Mouse (Mus musculus): ENCODE measurements around the gene Glrb.
A peak's percentile ranks its signal among the peaks of the same experiment; 100 is the strongest.

The Glrb gene

GRCm38 (mm10) chr3:80913111-80913778 is at the start of gene Glrb:
TSS of gene Glrb (minus strand) at chr3:80913660.
- DNase-seq: no peak

DNA sequence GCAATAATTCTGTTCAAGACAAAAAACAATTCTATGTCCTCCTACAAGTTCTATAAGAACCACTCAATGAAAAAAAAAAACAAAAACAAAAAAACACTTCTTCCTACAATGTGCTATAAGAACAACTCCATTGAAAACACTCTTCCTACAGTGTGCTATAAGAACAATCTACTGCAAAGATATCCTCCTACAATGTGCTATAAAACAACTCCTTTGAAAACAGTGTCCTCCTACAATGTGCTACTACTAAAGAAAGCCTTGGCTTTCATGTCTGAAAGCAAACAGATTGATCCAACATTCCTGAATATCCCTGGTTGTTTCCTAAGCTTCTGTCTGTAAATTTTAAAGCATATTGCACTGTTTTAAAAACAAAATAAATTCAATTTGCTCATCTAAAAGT is 46.5 kb upstream of the Glrb start:
- DNase-seq: no peak

DNA sequence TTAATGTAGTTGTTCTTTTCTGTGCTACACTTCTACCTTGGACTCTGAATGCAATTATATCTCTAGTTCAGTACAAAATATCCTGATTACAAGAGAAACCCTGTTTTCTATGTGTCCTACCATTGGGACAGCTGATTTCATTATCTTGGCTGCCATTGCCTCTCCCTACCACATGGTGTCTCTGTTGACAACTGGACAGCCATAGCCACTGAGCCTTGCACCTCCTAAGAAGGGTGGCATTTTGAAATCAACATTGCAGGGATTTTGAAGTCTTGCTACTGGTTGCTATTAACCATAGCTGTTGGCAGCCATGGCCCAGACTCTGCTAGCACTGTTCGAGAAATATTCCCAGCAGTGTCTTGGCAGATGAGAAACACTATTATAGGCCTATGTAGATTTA is 45.1 kb upstream of the Glrb start:
- DNase-seq: peak in 1 of 2 experiments; percentile 21

GRCm38 (mm10) chr3:80913779-80914284 is 372 bp upstream of the Glrb start:
- DNase-seq: no peak

GRCm38 (mm10) chr3:80894745-80895480 is 18.5 kb downstream of the Glrb start:
- DNase-seq: no peak

DNA sequence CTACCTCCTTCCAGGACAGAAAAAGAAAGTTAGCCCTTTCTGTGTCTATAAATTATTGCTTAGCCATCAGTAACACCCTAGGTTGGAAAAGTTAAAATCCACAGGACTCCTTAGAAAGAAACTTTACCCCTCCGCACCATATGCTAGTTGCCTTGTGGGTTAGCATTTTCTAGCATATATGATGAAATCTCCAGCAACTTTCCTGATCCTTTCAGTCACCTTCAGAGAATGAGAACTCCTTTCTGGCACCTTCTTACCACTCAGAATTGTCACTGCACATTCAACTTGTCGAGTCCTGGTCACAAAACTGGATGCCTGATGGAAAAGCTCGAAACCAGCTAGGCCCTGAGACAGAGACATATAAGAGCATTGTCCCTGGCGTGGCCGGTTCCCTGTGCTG is 19.1 kb downstream of the Glrb start:
- DNase-seq: no peak

GRCm38 (mm10) chr3:80893055-80893690 is 20.3 kb downstream of the Glrb start:
- no peak for DNase-seq

DNA sequence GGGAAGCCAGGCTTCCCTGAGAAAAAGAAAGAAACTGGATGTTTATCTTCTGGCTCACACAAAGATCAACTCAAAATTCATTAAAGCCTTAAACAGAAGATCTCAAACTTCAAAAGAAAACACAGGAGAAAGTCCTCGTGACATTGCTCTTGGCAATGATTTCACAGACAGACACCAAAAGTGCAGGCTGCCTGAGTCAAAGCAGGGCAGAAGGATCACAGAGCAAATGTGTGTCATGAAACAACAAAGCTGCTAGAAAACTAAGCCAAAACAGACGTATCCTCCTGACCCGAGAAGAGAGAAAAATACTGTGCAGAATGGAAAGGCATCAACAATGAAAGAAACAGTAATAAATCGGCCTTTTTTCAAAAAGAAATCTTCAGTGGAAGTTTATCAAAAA is 22.4 kb downstream of the Glrb start:
- no peak for DNase-seq

GRCm38 (mm10) chr3:80885174-80885573 is 28.3 kb downstream of the Glrb start:
- no peak for DNase-seq

DNA sequence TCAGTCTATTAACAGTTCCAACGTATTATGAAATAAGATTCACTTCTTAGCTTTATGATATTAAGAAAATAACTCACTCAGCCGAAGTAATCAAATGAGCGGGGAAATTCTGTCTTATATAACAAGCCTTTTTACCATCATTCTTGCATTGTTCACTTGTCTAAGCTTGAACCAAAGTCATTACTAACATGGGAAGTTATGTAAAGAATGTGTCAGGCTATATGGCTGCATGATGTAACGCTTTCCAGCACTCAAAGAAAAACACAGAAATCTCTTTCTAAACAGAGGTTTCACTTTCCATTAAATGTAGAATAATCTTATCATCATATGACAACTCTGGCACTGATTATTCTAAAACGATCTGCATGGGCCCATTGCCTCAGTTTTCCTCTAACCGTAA is 29.9 kb downstream of the Glrb start:
- no peak for DNase-seq

- no peak for DNase-seq
Measured at GRCm38 (mm10) chr3:80880660-80881293, 32.7 kb downstream of the Glrb start.

- DNase-seq: no peak
Measured at GRCm38 (mm10) chr3:80878571-80878970, 34.9 kb downstream of the Glrb start.

- DNase-seq: no peak
Measured at GRCm38 (mm10) chr3:80874690-80875353, 38.6 kb downstream of the Glrb start.

- DNase-seq: no peak
Measured at GRCm38 (mm10) chr3:80874081-80874480, 39.4 kb downstream of the Glrb start.

DNA sequence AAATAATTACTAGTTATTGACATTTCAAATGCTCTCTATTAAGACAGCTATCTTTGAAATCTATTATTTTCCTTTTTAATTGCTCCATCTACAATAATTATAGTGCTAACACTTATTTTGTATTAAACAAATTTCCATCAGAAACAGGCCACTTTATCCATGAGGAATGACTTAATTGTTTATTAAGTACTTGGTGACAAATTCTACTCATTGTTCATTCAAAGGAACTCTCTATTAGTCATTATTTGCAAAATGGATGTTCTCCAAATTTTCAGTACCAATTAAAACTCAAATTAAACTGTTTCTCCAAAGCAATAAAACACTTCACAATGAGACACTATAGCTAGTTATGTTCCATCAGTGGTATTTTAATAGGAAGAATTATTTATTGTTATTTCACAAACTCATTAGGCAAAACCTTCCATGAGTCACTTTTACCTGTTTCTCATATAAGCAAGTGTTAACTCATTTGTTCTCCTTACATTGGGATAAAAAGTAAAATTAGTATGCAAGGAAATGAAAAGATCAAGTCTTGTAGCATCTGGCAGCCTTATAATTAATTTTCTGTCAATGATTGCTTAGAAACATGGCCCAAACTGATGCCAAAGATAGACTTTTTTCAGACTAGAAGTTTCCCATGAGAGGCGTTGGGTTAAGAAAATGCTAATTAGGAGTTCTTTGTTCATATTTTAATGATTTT is 41.8 kb downstream of the Glrb start:
- no peak for DNase-seq

DNA sequence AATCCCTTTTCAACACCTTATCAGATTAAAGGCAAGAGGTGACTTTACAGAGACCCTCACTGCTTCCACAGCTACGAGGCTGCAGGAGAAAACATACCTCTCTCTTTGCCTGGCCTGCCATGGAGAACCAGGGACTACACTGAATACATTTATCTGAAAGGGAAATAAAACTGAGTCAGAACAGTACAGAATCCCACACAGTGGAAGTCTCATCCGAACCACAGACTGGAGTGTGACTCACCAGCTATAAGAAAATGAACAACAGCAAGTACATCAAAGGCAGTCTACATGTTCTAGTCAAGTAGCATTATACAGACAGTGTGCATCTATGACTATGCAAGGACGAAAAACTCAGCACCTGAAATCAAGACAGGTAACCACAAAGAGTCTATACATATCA is 46.1 kb downstream of the Glrb start:
- DNase-seq: no peak

GRCm38 (mm10) chr3:80852912-80853507 is 60.5 kb downstream of the Glrb start:
- no peak for DNase-seq

DNA sequence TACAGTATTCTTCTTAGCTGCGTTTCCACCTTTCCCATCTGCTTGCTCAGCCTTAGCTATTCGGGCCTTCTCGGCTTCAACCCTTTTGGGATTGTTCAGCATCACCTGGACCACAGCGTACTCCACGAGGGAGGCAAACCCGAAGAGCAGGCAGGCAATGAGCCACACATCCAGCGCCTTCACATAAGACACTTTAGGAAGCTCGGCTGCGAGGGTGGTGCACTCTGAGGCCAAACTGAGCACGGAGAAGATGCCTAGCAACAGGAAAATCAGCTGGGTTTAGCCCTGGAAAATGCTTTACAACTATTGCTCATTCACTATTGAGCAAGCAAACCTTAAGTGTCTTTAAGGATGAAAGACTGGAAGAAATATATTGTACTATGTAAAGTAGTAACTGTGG is 62.5 kb downstream of the Glrb start:
- no peak for DNase-seq

GRCm38 (mm10) chr3:80845634-80846033 is 67.8 kb downstream of the Glrb start:
- DNase-seq: no peak

GRCm38 (mm10) chr3:80839845-80840244 is 73.6 kb downstream of the Glrb start:
- DNase-seq: no peak

DNA sequence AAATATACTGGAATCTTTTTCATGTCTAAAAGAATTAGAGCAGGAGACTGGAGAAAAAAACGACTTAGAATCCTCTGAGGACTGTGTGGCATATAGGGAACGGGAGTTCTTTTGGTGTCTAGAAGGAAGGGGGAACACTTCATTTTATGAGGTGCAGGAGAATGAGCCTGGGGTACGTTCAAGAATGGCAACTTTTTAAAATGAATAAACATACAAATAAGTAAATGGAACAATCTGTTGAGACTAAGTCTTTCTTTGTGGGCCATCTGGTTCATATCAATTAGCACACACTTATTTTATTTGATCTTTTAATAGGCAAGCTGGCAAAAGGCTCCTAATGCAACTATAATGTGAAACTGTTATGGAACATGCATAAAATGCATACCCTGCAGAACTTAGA is 75.9 kb downstream of the Glrb start:
- no peak for DNase-seq

DNA sequence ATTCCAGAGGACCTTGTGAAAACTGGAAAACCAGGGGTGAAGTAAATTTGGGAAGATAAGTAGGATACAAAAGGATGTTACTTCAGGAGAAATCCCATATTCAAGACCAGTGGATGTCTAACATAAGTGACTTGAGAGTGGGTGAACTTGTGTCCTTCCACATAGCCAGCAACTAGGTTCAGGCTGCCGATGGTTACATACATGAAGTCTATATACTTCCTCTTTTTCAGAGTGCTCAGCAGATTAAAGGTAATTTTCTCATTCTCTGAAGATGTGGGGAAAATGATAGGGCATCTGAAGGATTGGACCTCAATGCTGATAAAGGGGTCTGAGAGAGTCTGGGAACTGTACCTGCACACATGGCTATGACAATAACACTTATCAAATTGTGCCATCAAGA is 89.5 kb downstream of the Glrb start:
- DNase-seq: no peak

All from spleen, adult 18-20 months (tissue).